Mouse (Mus musculus) lung, postnatal 0 days (tissue): ENCODE results near the gene C8b. TPM values are rescaled to one million over a fixed set of nuclear protein-coding genes. Genes with fewer than 3 reads are reported as not detected.

Source experiments
- ATAC-seq: fragments of 200-750 bp; cut with Nextera tagmentation; 2 replicates; pipeline ENCODE4 v1.8.0; 2017; ENCODE audit warnings: moderate library complexity
- DNase-seq: peaks from one replicate; pipeline ENCODE4 v3.0.0-alpha.2; 2016; ENCODE audit warnings: low spot score
- H3K27ac ChIP-seq: fragments of 300-500 bp; sonication (generic); 2 replicates; pipeline ENCODE4 v1.5.1; 2014; ENCODE audit warnings: antibody characterized with exemption, mild to moderate bottlenecking, low read length, mixed read lengths
- H3K27me3 ChIP-seq: fragments of 300-500 bp; sonication (generic); replicated peaks from 2 replicates; pipeline ENCODE4 v1.6.1; 2014; ENCODE audit warnings: low read length, mixed read lengths; ENCODE audit not compliant: insufficient read depth
- H3K36me3 ChIP-seq: fragments of 300-500 bp; sonication (generic); 2 replicates; pipeline ENCODE4 v1.6.1; 2014; ENCODE audit warnings: low read length, mixed read lengths; ENCODE audit not compliant: insufficient read depth
- H3K4me1 ChIP-seq: fragments of 300-500 bp; sonication (generic); 2 replicates; pipeline ENCODE4 v1.6.1; 2014; ENCODE audit warnings: antibody characterized with exemption, low read depth, low read length, mixed read lengths; ENCODE audit not compliant: insufficient read depth
- H3K4me2 ChIP-seq: fragments of 300-500 bp; sonication (generic); replicated peaks from 2 replicates; pipeline ENCODE4 v1.6.1; 2014; ENCODE audit warnings: low read depth, mild to moderate bottlenecking, low read length, moderate library complexity, mixed read lengths
- H3K4me3 ChIP-seq: fragments of 300-500 bp; sonication (generic); 2 replicates; pipeline ENCODE4 v1.5.1; 2014; ENCODE audit warnings: low read depth, low read length
- H3K9ac ChIP-seq: fragments of 300-500 bp; sonication (generic); replicated peaks from 2 replicates; pipeline ENCODE4 v1.6.1; 2014; ENCODE audit warnings: low read depth, mild to moderate bottlenecking
- H3K9me3 ChIP-seq: fragments of 300-500 bp; sonication (generic); 2 replicates; pipeline ENCODE4 v1.6.1; 2016; ENCODE audit warnings: low read length, mixed read lengths
- CTCF ChIP-seq: IDR thresholded peaks from 2 replicates; pipeline ENCODE4 v1.5.1; 2016; ENCODE audit warnings: antibody characterized with exemption, mild to moderate bottlenecking
- EP300 ChIP-seq: IDR thresholded peaks from 2 replicates; pipeline ENCODE4 v1.6.1; 2016; ENCODE audit warnings: antibody characterized with exemption, mild to moderate bottlenecking, control low read depth
- WGBS: fragments of 180-500 bp; shearing (Covaris S2); extraction: QIAGEN DNeasy Blood & Tissue Kit; methylation state at CpG from one replicate; pipeline ENCODE4 v1.1.7; 2014; 5-methylcytosine and 5-hydroxymethylcytosine counted together
- polyA plus RNA-seq: library from polyadenylated mRNA; unstranded; fragments of >200 nt; fragmentation: Nextera tagmentation; extraction: Ambion mirVana; gene quantifications from 2 replicates; pipeline ENCODE4 v1.2.1, GENCODE M21; 2015

C8b gene
- polyA plus RNA-seq, 1 experiment from 2014 or later: not detected

DNA sequence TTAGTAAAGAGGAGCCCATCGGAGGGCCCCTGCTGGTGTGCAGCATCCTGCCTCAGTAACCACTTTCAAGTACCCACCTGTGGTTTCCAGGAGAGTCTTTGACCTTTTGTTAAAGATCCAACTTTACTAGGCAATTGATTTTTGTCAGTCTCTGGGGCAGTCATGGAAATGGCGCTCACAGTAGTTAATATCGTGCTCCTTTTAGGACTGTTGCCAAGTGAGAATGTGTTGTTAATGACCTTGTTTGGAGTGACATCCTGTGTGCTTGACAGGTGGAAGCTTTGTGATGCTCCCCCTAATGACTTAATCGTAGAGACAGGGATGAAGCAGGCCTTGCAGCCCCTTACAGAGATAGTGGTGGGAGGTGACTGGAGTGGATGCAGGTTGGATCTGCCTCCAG, 4.2 kb downstream of the C8b start:
- ATAC-seq (no peak), DNase-seq (no peak)
- H3K27ac ChIP-seq: no peak overlapping the region
- no peaks in the 10 kb centered on the region for H3K4me1 ChIP-seq
- H3K36me3 ChIP-seq: no peaks in the 10 kb centered on the region
- H3K4me2 ChIP-seq: no peak overlapping the region
- no peak for TF ChIP-seq EP300
- no peak for TF ChIP-seq CTCF
- H3K9ac ChIP-seq: no peak overlapping the region
- 49% methylated on average over 4 of the region's 4 CpGs for WGBS
- no peaks in the 10 kb centered on the region for H3K27me3 ChIP-seq
- no peak overlapping the region for H3K4me3 ChIP-seq
- no peaks in the 10 kb centered on the region for H3K9me3 ChIP-seq

DNA sequence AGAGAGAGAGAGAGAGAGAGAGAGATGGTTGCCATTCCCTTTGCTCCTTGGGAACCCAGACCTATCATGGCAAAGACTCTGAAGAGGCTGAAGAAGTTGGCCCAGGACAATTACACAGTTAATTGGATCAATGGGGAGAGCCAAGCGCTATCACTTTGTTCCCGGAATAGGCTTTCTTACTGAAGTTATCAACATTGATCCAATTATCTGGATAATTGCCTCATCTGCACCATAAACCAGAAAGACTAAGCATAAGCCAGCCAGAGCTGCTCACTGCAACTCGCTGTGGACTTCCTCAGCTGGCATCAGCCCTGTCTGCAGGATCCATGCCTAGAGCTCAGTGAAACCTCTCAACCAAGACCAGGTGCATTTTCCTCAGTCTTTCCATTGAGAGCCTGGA, 9.5 kb downstream of the C8b start:
- no peaks in the 10 kb centered on the region for H3K27me3 ChIP-seq
- TF ChIP-seq EP300 (no peak), CTCF (no peak)
- no peak overlapping the region for H3K27ac ChIP-seq
- ATAC-seq: no peak
- H3K9ac ChIP-seq: no peak overlapping the region
- H3K4me1 ChIP-seq: no peaks in the 10 kb centered on the region
- WGBS: 81% methylated on average over 3 of the region's 3 CpGs
- no peak overlapping the region for H3K4me3 ChIP-seq
- H3K4me2 ChIP-seq: no peak overlapping the region
- no peak for DNase-seq
- no peaks in the 10 kb centered on the region for H3K36me3 ChIP-seq
- no peaks in the 10 kb centered on the region for H3K9me3 ChIP-seq

DNA sequence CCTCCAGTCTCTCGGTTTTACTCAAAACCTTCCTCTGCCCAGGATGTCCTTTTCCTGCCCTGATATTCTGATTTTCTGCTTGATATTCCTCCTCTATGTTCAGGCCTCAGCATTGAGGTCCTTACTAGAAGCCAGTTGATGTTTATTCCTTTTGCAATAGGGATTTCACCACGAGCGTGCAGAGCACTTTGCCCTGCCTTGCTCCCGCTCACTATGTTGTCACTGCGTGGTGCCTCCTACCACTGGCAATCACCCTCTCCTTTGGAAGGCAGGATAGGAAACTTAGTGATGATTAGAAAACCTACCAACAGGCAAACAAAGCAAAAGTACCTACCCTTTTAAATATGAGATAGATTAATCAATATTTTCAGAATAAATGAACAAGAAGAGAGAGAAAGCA, 13.3 kb downstream of the C8b start:
- H3K27ac ChIP-seq: no peak overlapping the region
- no peak overlapping the region for H3K4me3 ChIP-seq
- H3K4me2 ChIP-seq: no peak overlapping the region
- no peaks in the 10 kb centered on the region for H3K4me1 ChIP-seq
- no peaks in the 10 kb centered on the region for H3K27me3 ChIP-seq
- ATAC-seq: no peak
- no peaks in the 10 kb centered on the region for H3K9me3 ChIP-seq
- no peaks in the 10 kb centered on the region for H3K36me3 ChIP-seq
- TF ChIP-seq CTCF (no peak), EP300 (no peak)
- H3K9ac ChIP-seq: no peak overlapping the region
- 82% methylated on average over 5 of the region's 5 CpGs for WGBS
- no peak for DNase-seq

DNA sequence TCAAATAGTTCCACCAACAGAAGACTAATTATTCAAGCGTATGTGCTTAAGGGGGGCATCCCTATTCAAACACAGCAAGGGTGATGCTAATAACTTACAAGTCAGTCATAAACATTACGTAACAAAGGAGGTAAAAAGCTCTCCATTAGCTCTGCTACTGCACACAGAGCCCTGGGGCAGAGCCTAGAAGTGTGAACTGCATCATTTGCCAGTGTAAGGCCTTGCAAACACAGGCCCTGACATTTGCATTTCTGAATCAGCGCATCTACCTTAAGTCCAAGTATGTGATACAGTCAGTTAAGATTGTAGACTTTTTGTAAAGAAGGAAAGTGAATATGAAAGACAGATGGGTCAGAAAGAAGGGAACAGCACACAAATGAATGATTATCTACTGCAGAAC, 15.3 kb downstream of the C8b start:
- no peak for DNase-seq
- Histone ChIP-seq H3K4me3 (no peak overlapping the region), H3K27ac (no peak overlapping the region), H3K9me3 (no peaks in the 10 kb centered on the region), H3K4me1 (no peaks in the 10 kb centered on the region), H3K27me3 (no peaks in the 10 kb centered on the region), H3K4me2 (no peak overlapping the region), H3K36me3 (no peaks in the 10 kb centered on the region), H3K9ac (no peak overlapping the region)
- no peak for TF ChIP-seq CTCF
- no peak for TF ChIP-seq EP300
- no peak for ATAC-seq
- 84% methylated on average over 3 of the region's 3 CpGs for WGBS

DNA sequence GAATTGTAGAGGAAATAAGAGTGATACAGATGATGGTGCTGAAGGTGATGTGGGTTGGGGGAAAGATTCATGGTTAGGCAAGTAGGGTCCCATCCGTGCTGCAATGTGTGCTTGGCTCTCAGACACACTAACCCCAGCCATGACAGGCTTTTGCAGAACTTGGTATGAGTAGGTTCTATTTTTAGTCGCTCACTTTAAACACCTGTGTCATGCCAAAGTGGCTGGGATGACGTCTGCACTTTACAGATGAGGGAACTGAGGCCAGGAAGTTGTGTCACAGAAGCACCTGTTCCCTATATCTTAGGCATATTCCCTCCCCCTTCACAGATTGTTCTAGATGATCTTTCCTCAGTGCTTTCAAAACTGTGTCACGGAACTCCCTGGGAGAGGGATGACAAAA, 16.2 kb downstream of the C8b start:
- ATAC-seq (no peak), DNase-seq (no peak)
- no peaks in the 10 kb centered on the region for H3K36me3 ChIP-seq
- no peaks in the 10 kb centered on the region for H3K27me3 ChIP-seq
- H3K4me3 ChIP-seq: no peak overlapping the region
- no peak overlapping the region for H3K4me2 ChIP-seq
- no peaks in the 10 kb centered on the region for H3K4me1 ChIP-seq
- TF ChIP-seq CTCF (no peak), EP300 (no peak)
- no peak overlapping the region for H3K9ac ChIP-seq
- no peaks in the 10 kb centered on the region for H3K9me3 ChIP-seq
- no peak overlapping the region for H3K27ac ChIP-seq
- WGBS: 67% methylated on average over 4 of the region's 4 CpGs

DNA sequence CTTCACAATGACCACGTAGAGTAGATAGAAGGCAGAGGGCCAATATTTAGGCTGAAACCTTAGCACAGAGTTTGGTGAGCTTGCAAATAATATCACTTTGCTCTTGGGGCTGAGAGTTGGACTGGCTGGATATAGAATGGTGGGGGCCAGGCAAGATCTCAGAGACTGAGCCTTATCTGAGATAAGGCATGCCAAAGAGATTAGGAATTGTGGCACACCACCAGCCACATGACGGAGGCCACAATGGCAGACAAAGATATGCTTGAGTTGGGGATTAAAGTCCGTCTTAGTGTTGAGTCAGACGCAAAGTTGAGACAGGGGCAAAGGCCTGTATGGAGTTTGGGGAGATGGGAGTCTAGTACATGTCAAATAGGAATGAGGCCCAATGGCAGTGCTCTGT, 26.0 kb downstream of the C8b start:
- Histone ChIP-seq H3K4me3 (no peak overlapping the region), H3K27me3 (no peaks in the 10 kb centered on the region), H3K27ac (no peak overlapping the region), H3K4me1 (no peaks in the 10 kb centered on the region), H3K4me2 (no peak overlapping the region), H3K9me3 (no peaks in the 10 kb centered on the region), H3K36me3 (no peaks in the 10 kb centered on the region), H3K9ac (no peak overlapping the region)
- ATAC-seq: no peak
- 86% methylated on average over 4 of the region's 4 CpGs for WGBS
- no peak for DNase-seq
- TF ChIP-seq CTCF: no peak
- TF ChIP-seq EP300: no peak

DNA sequence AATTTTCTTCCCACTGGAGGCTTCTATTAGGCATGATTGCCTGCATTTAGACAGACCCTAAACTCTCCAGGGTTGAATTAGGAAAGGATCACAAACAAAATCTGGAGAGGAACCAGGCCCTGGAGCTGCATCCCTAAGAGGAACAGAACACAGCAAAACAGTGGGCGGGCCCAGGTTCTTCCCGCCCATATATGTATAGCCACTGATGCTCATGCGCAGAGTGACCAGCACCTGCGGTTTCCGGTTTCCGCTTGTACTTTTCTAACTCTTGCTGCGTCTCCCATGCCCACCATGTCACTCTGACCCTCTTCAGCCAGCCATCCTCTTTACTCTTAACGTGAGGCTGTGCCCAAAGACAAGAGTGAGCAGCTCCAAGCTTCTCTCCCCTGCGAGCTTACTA, 32.8 kb downstream of the C8b start:
- ATAC-seq (no peak), DNase-seq (no peak)
- H3K4me2 ChIP-seq: no peak overlapping the region
- no peak overlapping the region for H3K9ac ChIP-seq
- no peaks in the 10 kb centered on the region for H3K4me1 ChIP-seq
- H3K27ac ChIP-seq: no peak overlapping the region
- H3K9me3 ChIP-seq: no peaks in the 10 kb centered on the region
- 83% methylated on average over 9 of the region's 9 CpGs for WGBS
- H3K36me3 ChIP-seq: no peaks in the 10 kb centered on the region
- no peaks in the 10 kb centered on the region for H3K27me3 ChIP-seq
- no peak overlapping the region for H3K4me3 ChIP-seq
- TF ChIP-seq EP300 (no peak), CTCF (no peak)
